Mouse (Mus musculus) neural tube, embryonic 11.5 days (tissue): ENCODE data around the gene Unk. TPM values are rescaled to one million over a fixed set of nuclear protein-coding genes. Genes with fewer than 3 reads are reported as not detected.

Experiments used
- ATAC-seq: fragments of 200-750 bp; cut with Nextera tagmentation; 2 replicates; pipeline ENCODE4 v1.8.0; 2017; ENCODE audit warnings: moderate number of reproducible peaks, mild to moderate bottlenecking, moderate TSS enrichment, moderate library complexity; ENCODE audit not compliant: insufficient read depth, low FRiP score, low TSS enrichment
- DNase-seq: peaks from one replicate; pipeline ENCODE4 v3.0.0-alpha.2; 2015; ENCODE audit warnings: low spot score
- H3K27ac ChIP-seq: fragments of 300-500 bp; sonication (generic); 2 replicates; pipeline ENCODE4 v1.5.1; 2014; ENCODE audit warnings: low read depth, mild to moderate bottlenecking, low read length
- H3K27me3 ChIP-seq: fragments of 300-500 bp; sonication (generic); 2 replicates; pipeline ENCODE4 v1.6.1; 2014; ENCODE audit warnings: mild to moderate bottlenecking, low read length, mixed read lengths; ENCODE audit not compliant: control insufficient read depth, insufficient read depth
- H3K36me3 ChIP-seq: fragments of 300-500 bp; sonication (generic); 2 replicates; pipeline ENCODE4 v1.6.1; 2014; ENCODE audit warnings: mild to moderate bottlenecking, low read length, moderate library complexity, mixed read lengths; ENCODE audit not compliant: control insufficient read depth, insufficient read depth
- H3K4me1 ChIP-seq: fragments of 300-500 bp; sonication (generic); 2 replicates; pipeline ENCODE4 v1.6.1; 2014; ENCODE audit warnings: low read length, mixed read lengths; ENCODE audit not compliant: control insufficient read depth, insufficient read depth
- H3K4me2 ChIP-seq: fragments of 300-500 bp; sonication (generic); 2 replicates; pipeline ENCODE4 v1.6.1; 2014; ENCODE audit warnings: low read depth, mild to moderate bottlenecking, moderate library complexity
- H3K4me3 ChIP-seq: fragments of 300-500 bp; sonication (generic); 2 replicates; pipeline ENCODE4 v1.5.1; 2014; ENCODE audit warnings: low read depth, low read length
- H3K9ac ChIP-seq: fragments of 300-500 bp; sonication (generic); 2 replicates; pipeline ENCODE4 v1.6.1; 2014; ENCODE audit warnings: mild to moderate bottlenecking, low read length
- H3K9me3 ChIP-seq: fragments of 300-500 bp; sonication (generic); 2 replicates; pipeline ENCODE4 v1.6.1; 2016; ENCODE audit warnings: low read length; ENCODE audit not compliant: control insufficient read depth
- WGBS: fragments of 180-500 bp; shearing (Covaris S2); extraction: QIAGEN DNeasy Blood & Tissue Kit; methylation state at CpG from one replicate; pipeline ENCODE4 v1.1.7; 2014; 5-methylcytosine and 5-hydroxymethylcytosine counted together
- polyA plus RNA-seq: library from polyadenylated mRNA; unstranded; fragments of >200 nt; fragmentation: Nextera tagmentation; extraction: Ambion mirVana; gene quantifications from 2 replicates; pipeline ENCODE4 v1.2.1, GENCODE M21; 2014

Gene Unk
- polyA plus RNA-seq, 1 experiment from 2014 or later: 30.3 TPM

- Histone ChIP-seq H3K4me3 (no peak overlapping the region), H3K9me3 (no peaks in the 10 kb centered on the region), H3K36me3 (no peaks in the 10 kb centered on the region; the same call in none of the 2 replicates), H3K4me1 (peaks cover 13% of the 10 kb centered on the region), H3K4me2 (no peak overlapping the region), H3K27ac (no peak overlapping the region), H3K27me3 (no peaks in the 10 kb centered on the region), H3K9ac (no peak overlapping the region)
- WGBS: 67% methylated on average over 20 of the region's 20 CpGs
- DNase-seq: peak; percentile 8
- no peak for ATAC-seq
These were observed 45.6 kb downstream of the Unk start for GRCm38 (mm10) chr11:116075539-116076265.

GRCm38 (mm10) chr11:116076266-116076540 lies 46.1 kb downstream of the Unk start:
- H3K27ac ChIP-seq: no peak overlapping the region
- no peak overlapping the region for H3K9ac ChIP-seq
- DNase-seq: no peak
- peaks cover 2% of the 10 kb centered on the region for H3K36me3 ChIP-seq
- peaks cover 13% of the 10 kb centered on the region for H3K4me1 ChIP-seq
- no peaks in the 10 kb centered on the region for H3K27me3 ChIP-seq
- no peak overlapping the region for H3K4me2 ChIP-seq
- no peak for ATAC-seq
- no peak overlapping the region for H3K4me3 ChIP-seq
- 74% methylated on average over 7 of the region's 7 CpGs for WGBS
- no peaks in the 10 kb centered on the region for H3K9me3 ChIP-seq

GRCm38 (mm10) chr11:116076836-116077235 lies 46.7 kb downstream of the Unk start:
- Histone ChIP-seq H3K27me3 (no peaks in the 10 kb centered on the region), H3K36me3 (peaks cover 6% of the 10 kb centered on the region), H3K4me2 (0 out of 2 replicates have a peak overlapping the region, but pooled peaks have one; percentile 7), H3K9me3 (no peaks in the 10 kb centered on the region), H3K4me3 (no peak overlapping the region), H3K9ac (no peak overlapping the region), H3K27ac (no peak overlapping the region), H3K4me1 (peaks cover 13% of the 10 kb centered on the region)
- WGBS: 86% methylated on average over 7 of the region's 7 CpGs
- ATAC-seq (no peak), DNase-seq (peak; percentile 7)

GRCm38 (mm10) chr11:116077446-116078204 lies 47.5 kb downstream of the Unk start, which contains the start of gene Unc13d:
Unc13d (minus strand) TSS chr11:116077961.
- H3K27ac ChIP-seq: peak within 1 kb of the TSS; percentile 70
- no peaks in the 10 kb centered on the region for H3K27me3 ChIP-seq
- peak within 1 kb of the TSS; percentile 21 for H3K4me3 ChIP-seq
- peak within 1 kb of the TSS; percentile 58 for H3K4me2 ChIP-seq
- peaks cover 13% of the 10 kb centered on the region for H3K4me1 ChIP-seq
- H3K36me3 ChIP-seq: peaks cover 8% of the 10 kb centered on the region
- H3K9me3 ChIP-seq: no peaks in the 10 kb centered on the region
- no peak for ATAC-seq
- 72% methylated on average over 22 of the region's 22 CpGs for WGBS
- peak; percentile 9 for DNase-seq
- peak within 1 kb of the TSS; percentile 53 for H3K9ac ChIP-seq

- ATAC-seq: 0 out of 2 replicates have a peak, but pooled peaks have one; percentile 47
- DNase-seq: peak; percentile 58
- H3K4me2 ChIP-seq: peak overlapping the region; percentile 58
- no peaks in the 10 kb centered on the region for H3K27me3 ChIP-seq
- peaks cover 10% of the 10 kb centered on the region for H3K36me3 ChIP-seq
- H3K4me1 ChIP-seq: peaks cover 13% of the 10 kb centered on the region
- no peaks in the 10 kb centered on the region for H3K9me3 ChIP-seq
- WGBS: 6% methylated on average over 16 of the region's 16 CpGs
- peak overlapping the region; percentile 21 for H3K4me3 ChIP-seq
- 0 out of 2 replicates have a peak overlapping the region, but pooled peaks have one; percentile 0 for H3K27ac ChIP-seq
- H3K9ac ChIP-seq: peak overlapping the region; percentile 53
These were observed 48.1 kb downstream of the Unk start for GRCm38 (mm10) chr11:116078221-116078620.

GRCm38 (mm10) chr11:116078676-116079320 lies 48.7 kb downstream of the Unk start:
- Histone ChIP-seq H3K27ac (peak overlapping the region; percentile 70), H3K36me3 (peaks cover 13% of the 10 kb centered on the region), H3K4me2 (peak overlapping the region; percentile 58), H3K9ac (peak overlapping the region; percentile 1; the same call in 1 of the 2 replicates), H3K4me3 (no peak overlapping the region), H3K9me3 (no peaks in the 10 kb centered on the region), H3K4me1 (peaks cover 13% of the 10 kb centered on the region), H3K27me3 (no peaks in the 10 kb centered on the region)
- DNase-seq (peak; percentile 25), ATAC-seq (no peak)
- 21% methylated on average over 10 of the region's 10 CpGs for WGBS

GRCm38 (mm10) chr11:116079511-116079910 lies 49.4 kb downstream of the Unk start:
- Histone ChIP-seq H3K4me1 (peaks cover 13% of the 10 kb centered on the region), H3K9ac (no peak overlapping the region), H3K27ac (no peak overlapping the region), H3K4me2 (no peak overlapping the region), H3K9me3 (no peaks in the 10 kb centered on the region), H3K27me3 (no peaks in the 10 kb centered on the region), H3K4me3 (no peak overlapping the region), H3K36me3 (peaks cover 13% of the 10 kb centered on the region)
- ATAC-seq: no peak
- DNase-seq: peak; percentile 6
- 80% methylated on average over 10 of the region's 10 CpGs for WGBS

- WGBS: 76% methylated on average over 6 of the region's 6 CpGs
- ATAC-seq: no peak
These were observed 51.0 kb downstream of the Unk start for GRCm38 (mm10) chr11:116081081-116081480.

More at GRCm38 (mm10) chr11:116081081-116081480, 51.0 kb downstream of the Unk start:
- Histone ChIP-seq H3K4me2 (no peak overlapping the region), H3K27ac (no peak overlapping the region), H3K4me1 (peaks cover 18% of the 10 kb centered on the region), H3K27me3 (no peaks in the 10 kb centered on the region), H3K4me3 (no peak overlapping the region), H3K9ac (no peak overlapping the region), H3K36me3 (peaks cover 13% of the 10 kb centered on the region), H3K9me3 (no peaks in the 10 kb centered on the region)
- peak; percentile 21 for DNase-seq
